Mouse (Mus musculus) cerebellum, adult 2 months (tissue): ENCODE measurements around the gene 3100002H09Rik.

Source experiments
- CTCF ChIP-seq: fragments of 200-500 bp; IDR thresholded peaks from 2 replicates; pipeline ENCODE4 v1.5.1; 2011; ENCODE audit warnings: low read depth, mild to moderate bottlenecking, control low read depth, low read length, moderate library complexity, borderline replicate concordance; ENCODE audit not compliant: insufficient read depth
- POLR2A ChIP-seq: fragments of 200-500 bp; IDR thresholded peaks from 2 replicates; pipeline ENCODE4 v1.6.1; 2011; ENCODE audit warnings: low read length, control low read depth, borderline replicate concordance; ENCODE audit not compliant: insufficient read depth

- no peak for TF ChIP-seq POLR2A
- TF ChIP-seq CTCF: no peak
Observed at GRCm38 (mm10) chr4:124610066-124610465, 537 bp downstream of the 3100002H09Rik start.
